Mouse (Mus musculus): ENCODE measurements around the gene Aqr. TPM values are rescaled to one million over a fixed set of nuclear protein-coding genes. Genes with fewer than 3 reads are reported as not detected.
"Not testable (repeated sequence)": the region's sequence is repeated elsewhere in the genome, so short reads cannot be mapped to it uniquely, and the experiment has no call there.

Gene Aqr
- polyA plus RNA-seq (2015; fragmentation: Nextera tagmentation; extraction: Ambion mirVana) = 45.1 and 50.1 TPM in 2 replicates

DNA sequence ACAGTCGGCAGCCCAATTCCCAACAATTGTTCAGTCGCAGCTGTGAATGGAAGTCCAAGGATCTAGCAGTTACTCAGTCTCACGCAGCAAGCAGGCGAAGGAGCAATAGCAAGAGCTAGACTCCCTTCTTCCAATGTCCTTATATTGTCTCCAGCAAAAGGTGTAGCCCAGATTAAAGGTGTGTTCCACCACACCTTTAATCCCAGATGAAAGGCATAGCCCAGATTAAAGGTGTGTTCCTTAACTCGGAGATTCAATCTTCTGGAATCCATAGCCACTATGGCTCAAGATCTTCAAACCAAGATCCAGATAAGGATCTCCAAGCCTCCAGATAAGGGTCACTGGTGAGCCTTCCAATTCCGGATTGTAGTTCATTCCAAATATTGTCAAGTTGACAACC lies at the start of gene Aqr:
Gene Aqr (minus strand): TSS at position 101 of the 400 bp plus-strand sequence.
- not testable (repeated sequence) for H3K9ac ChIP-seq; H3K27ac ChIP-seq; ATAC-seq (ENCODE audit: low FRiP score, low read depth); H3K4me2 ChIP-seq (replicated peaks); H3K4me3 ChIP-seq; H3K27me3 ChIP-seq; H3K4me1 ChIP-seq; H3K36me3 ChIP-seq; H3K9me3 ChIP-seq
- WGBS = 82% methylated on average over 1 of the region's 6 CpGs

DNA sequence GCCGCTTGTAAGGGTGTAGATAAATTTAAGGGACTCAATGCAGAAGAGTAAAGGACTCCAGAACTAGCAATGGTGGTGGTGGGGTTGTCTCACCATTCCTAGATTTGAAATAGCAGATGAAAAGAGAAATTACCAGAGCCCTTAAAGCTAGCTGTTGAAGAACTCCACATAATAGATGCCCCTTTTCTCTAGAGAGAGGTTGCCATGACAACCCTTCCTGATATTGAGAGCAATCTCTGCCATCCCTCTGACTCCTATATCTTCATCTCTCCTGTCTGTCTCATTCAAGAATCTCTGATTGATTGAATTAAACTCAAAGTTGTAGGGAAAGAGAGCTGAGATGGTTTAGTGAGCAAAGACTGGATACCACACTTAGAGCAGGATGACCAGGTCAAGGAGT lies 49.7 kb upstream of the Aqr start:
- no peaks in the 10 kb centered on the region for H3K36me3 ChIP-seq
- no peaks in the 10 kb centered on the region for H3K9me3 ChIP-seq
- ATAC-seq (ENCODE audit: low FRiP score, low read depth) = no peak
- peaks cover 2% of the 10 kb centered on the region; the same call in 1 of the 2 replicates for H3K4me1 ChIP-seq
- no peak overlapping the region for H3K27ac ChIP-seq
- peaks cover 13% of the 10 kb centered on the region; the same call in 1 of the 2 replicates for H3K27me3 ChIP-seq
- H3K4me2 ChIP-seq (replicated peaks) = no peak overlapping the region
- WGBS = 95% methylated on average over 1 of the region's 1 CpGs
- H3K9ac ChIP-seq = no peak overlapping the region
- no peak overlapping the region for H3K4me3 ChIP-seq

DNA sequence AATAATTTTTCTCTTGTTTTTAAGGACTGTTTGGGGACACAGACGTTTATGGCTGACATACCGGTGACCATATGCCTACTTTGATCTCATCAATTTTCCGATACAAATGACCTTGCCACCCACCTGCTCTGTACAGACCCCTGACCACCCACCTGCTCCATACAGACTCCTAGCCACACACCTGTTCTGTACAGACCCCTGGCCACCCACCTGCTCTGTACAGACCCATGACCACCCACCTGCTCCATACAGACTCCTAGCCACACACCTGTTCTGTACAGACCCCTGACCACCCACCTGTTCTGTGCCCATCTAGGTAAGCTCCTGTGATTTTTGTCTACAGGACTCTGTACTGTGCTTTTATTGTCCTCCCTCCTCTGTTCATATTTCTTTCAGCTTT lies 48.8 kb upstream of the Aqr start:
- H3K27me3 ChIP-seq = peaks cover 13% of the 10 kb centered on the region; the same call in 1 of the 2 replicates
- H3K9me3 ChIP-seq = no peaks in the 10 kb centered on the region
- H3K36me3 ChIP-seq = no peaks in the 10 kb centered on the region
- 70% methylated on average over 3 of the region's 3 CpGs for WGBS
- H3K9ac ChIP-seq = no peak overlapping the region
- no peak overlapping the region for H3K4me2 ChIP-seq (replicated peaks)
- ATAC-seq (ENCODE audit: low FRiP score, low read depth) = no peak
- peaks cover 7% of the 10 kb centered on the region for H3K4me1 ChIP-seq
- no peak overlapping the region for H3K27ac ChIP-seq
- no peak overlapping the region for H3K4me3 ChIP-seq

DNA sequence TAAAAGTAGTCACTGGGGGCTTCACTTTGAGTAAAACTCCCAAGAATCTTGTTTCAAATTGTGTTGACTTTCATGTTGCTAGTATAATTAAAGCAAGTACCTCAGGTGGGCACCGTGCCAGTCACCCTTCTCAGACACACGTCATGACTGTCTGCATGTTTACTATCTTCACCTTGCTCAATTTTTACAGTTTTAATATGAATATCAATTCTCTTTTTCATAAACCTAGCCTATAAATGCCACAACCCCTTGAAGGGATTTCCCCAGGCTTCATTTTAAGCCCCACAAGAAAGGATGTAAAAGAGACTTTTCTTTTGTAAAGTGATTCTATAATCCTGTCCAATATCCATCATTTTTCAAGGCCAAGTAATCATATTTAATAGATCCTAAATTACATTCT lies 44.4 kb upstream of the Aqr start:
- Histone ChIP-seq H3K4me1 (peaks cover 7% of the 10 kb centered on the region), H3K9me3 (no peaks in the 10 kb centered on the region), H3K27ac (no peak overlapping the region), H3K4me3 (no peak overlapping the region), H3K27me3 (peaks cover 11% of the 10 kb centered on the region; the same call in 1 of the 2 replicates), H3K9ac (no peak overlapping the region), H3K36me3 (no peaks in the 10 kb centered on the region), H3K4me2 (replicated peaks) (no peak overlapping the region)
- ATAC-seq (ENCODE audit: low FRiP score, low read depth) = no peak
- 40% methylated on average over 2 of the region's 2 CpGs for WGBS

DNA sequence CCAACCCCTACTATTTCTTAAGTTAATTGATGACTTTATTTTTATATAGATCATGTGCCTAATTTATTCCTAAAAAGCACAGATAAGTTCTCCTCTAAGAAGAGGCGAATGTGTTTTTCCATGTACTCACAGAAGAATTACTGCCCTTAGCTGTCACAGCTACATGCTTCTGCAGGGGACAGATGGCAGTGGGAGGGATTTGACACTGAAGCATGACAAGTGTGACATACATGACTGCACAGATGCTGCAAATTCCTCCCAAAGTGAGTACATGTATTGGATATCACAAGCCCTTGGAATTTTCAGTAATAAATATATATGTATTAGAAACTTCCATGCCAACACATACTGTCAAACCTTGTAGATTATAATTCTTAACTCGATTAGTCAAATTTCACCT lies 41.8 kb upstream of the Aqr start:
- Histone ChIP-seq H3K9ac (no peak overlapping the region), H3K27ac (no peak overlapping the region), H3K4me2 (replicated peaks) (no peak overlapping the region), H3K4me3 (no peak overlapping the region), H3K27me3 (peaks cover 4% of the 10 kb centered on the region; the same call in 1 of the 2 replicates), H3K4me1 (peaks cover 7% of the 10 kb centered on the region), H3K36me3 (no peaks in the 10 kb centered on the region), H3K9me3 (no peaks in the 10 kb centered on the region)
- WGBS = 81% methylated on average over 2 of the region's 2 CpGs
- no peak for ATAC-seq (ENCODE audit: low FRiP score, low read depth)

DNA sequence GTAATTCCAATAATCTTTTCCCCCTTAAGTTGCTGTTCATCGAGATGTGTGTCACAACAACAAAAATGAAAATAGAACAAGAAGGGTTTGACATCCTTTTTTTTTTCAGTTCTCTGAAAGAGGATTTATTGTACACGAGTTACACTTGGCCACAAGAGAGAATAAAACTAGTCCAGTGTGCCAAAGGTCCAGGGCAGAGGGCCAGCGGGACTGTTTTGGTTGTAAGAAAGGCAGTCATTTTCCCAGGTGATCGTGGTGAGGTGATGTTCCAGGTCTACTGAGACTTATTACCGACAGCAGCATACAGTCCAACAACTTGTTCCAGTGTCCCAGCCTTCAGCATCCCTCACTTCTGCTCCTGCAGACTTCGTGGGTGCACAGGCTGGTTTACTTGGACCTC lies 18.2 kb upstream of the Aqr start:
- WGBS = 70% methylated on average over 6 of the region's 6 CpGs

DNA sequence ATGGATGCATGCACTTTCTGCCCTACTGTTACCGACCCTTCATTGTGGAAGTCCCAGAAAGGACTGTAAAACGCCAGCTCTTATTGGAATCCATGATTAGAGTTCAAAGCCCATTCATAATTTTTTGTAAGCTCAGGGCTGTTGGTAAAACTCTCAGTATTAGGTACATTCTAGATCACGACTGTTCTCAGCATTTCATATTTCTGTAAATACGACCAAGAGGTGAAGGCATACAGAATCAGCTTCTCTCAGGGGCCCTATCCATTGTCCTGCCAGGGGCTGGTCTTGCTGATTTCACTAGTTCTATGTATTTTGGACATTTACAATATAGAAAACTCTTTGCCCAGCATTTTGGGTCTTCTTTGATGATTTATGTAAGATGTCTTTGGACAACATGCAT lies 14.8 kb upstream of the Aqr start:
- Histone ChIP-seq H3K4me2 (replicated peaks) (peak overlapping the region; percentile 80), H3K36me3 (peaks cover 8% of the 10 kb centered on the region), H3K9ac (peak overlapping the region; percentile 94; the same call in 1 of the 2 replicates), H3K4me1 (peaks cover 10% of the 10 kb centered on the region), H3K9me3 (no peaks in the 10 kb centered on the region), H3K27me3 (no peaks in the 10 kb centered on the region), H3K27ac (no peak overlapping the region; the same call in 1 of the 2 replicates), H3K4me3 (peak overlapping the region; percentile 80)
- ATAC-seq (ENCODE audit: low FRiP score, low read depth) = no peak
- 39% methylated on average over 4 of the region's 4 CpGs for WGBS

More for the DNA sequence above, 18.2 kb upstream of the Aqr start:
- no peak overlapping the region for H3K27ac ChIP-seq
- no peaks in the 10 kb centered on the region for H3K9me3 ChIP-seq
- no peaks in the 10 kb centered on the region for H3K36me3 ChIP-seq
- ATAC-seq (ENCODE audit: low FRiP score, low read depth) = no peak
- no peak overlapping the region for H3K4me2 ChIP-seq (replicated peaks)
- H3K27me3 ChIP-seq = no peaks in the 10 kb centered on the region
- no peak overlapping the region for H3K9ac ChIP-seq
- peaks cover 5% of the 10 kb centered on the region for H3K4me1 ChIP-seq
- H3K4me3 ChIP-seq = no peak overlapping the region

DNA sequence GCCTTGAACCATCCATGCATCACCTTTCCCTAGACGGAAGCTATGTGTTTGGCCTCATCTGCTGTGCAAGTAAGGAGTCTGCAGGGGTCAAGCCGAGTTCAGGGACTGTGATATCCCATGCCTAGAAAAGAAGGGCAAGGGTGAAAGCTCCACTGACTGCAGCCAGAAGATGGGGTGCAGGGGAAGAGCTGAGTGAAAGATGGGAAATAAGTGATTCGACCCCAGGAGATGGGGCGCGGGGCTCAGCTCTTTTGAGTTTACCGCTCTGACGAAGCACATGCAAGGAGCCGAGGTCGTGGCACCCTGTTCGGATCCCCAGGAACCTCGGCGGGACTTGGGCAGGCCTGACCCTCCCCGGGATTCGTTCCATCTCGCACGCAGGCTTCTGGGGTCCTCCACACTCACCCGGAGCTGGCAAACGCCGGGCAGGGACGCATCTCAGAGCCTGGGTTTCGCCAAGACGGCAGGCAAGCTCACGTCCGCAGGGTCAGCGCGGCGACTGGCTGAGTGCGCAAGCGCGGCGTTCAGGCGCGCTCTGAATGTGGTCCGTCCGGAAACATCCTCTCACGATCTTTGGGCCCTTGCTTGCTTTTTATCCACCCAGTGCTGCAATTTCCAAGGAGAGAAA lies 14.2 kb upstream of the Aqr start, which contains the start of gene Zfp770:
Gene Zfp770 (minus strand): TSS at position 538 of the 628 bp plus-strand sequence.
- H3K4me3 ChIP-seq = peak within 1 kb of the TSS; percentile 80
- ATAC-seq (ENCODE audit: low FRiP score, low read depth) = peak; percentile 96
- H3K36me3 ChIP-seq = peaks cover 13% of the 10 kb centered on the region
- peak within 1 kb of the TSS; percentile 80 for H3K4me2 ChIP-seq (replicated peaks)
- peak within 1 kb of the TSS; percentile 94 for H3K9ac ChIP-seq
- no peaks in the 10 kb centered on the region for H3K9me3 ChIP-seq
- H3K4me1 ChIP-seq = peaks cover 10% of the 10 kb centered on the region
- WGBS = under 1% methylated on average over 36 of the region's 36 CpGs
- no peak within 1 kb of the TSS; the same call in 1 of the 2 replicates for H3K27ac ChIP-seq
- H3K27me3 ChIP-seq = no peaks in the 10 kb centered on the region

DNA sequence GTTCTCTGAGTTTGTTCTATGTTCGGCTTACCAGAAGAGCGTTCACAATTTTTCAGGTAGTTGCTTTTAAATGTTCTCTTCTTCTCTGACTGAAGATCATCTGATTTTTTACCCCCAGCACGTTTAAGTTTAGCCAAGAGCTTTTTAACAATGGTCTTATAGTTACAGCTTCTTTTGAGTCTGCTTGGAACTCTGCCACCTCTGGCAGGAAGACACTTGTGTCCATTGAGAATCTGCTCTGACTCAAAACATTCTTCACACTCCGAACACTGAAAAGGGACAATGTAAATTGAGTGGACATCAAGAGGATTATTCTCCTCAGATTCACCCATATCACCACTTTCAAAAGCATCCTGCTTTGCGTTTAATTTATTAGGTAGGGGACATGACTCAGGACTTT lies 9.6 kb upstream of the Aqr start:
- H3K36me3 ChIP-seq = peaks cover 25% of the 10 kb centered on the region
- no peak for ATAC-seq (ENCODE audit: low FRiP score, low read depth)
- peaks cover 10% of the 10 kb centered on the region for H3K4me1 ChIP-seq
- H3K27ac ChIP-seq = no peak overlapping the region
- H3K27me3 ChIP-seq = no peaks in the 10 kb centered on the region
- 95% methylated on average over 5 of the region's 5 CpGs for WGBS
- H3K9me3 ChIP-seq = no peaks in the 10 kb centered on the region
- no peak overlapping the region for H3K9ac ChIP-seq
- no peak overlapping the region for H3K4me3 ChIP-seq
- H3K4me2 ChIP-seq (replicated peaks) = no peak overlapping the region

DNA sequence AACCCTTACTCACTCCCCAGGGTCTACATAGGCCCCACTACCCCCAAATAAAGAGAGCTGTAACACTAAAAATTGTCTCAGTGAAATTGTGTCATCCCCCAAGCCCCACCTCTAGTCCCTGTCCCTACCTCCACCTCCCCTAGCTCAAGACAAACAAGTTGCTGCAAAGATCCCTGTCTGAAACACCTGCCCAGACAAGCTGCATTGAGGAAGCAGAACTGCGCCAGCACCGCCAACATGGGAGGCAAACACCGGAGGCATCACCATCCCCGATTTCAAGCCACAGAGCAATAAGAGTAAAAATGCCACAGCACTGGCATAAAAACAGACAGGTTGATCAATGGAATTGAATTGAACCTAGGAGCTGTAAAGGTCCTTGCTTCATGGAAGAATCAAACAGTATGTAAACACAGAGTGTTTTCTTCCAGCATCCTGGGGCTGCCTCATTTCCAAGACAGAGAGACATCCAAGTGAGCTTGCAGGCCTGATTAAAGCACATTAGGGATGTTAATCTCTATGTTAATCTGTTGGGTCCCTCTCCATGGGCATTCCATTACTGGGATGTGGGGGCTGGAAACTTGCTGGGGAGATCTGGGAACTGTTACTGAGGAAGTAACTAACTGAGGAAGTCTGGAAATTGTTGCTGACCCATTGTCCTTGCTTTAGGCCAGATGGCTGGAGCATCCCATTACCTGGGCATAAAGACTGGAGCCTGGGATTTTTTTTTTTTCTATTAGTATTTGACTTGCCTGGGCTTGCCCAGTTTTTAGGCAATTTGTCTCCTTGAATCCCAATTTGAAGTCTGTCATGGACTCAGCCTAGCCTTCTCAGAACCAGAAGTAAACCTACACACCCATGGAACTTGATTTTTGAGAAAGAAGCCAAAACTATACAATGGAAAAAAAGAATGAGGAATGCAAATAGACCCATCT lies 8.8 kb downstream of the Aqr start:
- H3K4me1 ChIP-seq = peaks cover 14% of the 10 kb centered on the region
- H3K4me3 ChIP-seq = no peak overlapping the region
- H3K36me3 ChIP-seq = no peaks in the 10 kb centered on the region
- H3K27ac ChIP-seq = no peak overlapping the region
- no peak overlapping the region for H3K9ac ChIP-seq
- 40% methylated on average over 4 of the region's 4 CpGs for WGBS
- ATAC-seq (ENCODE audit: low FRiP score, low read depth) = no peak
- H3K27me3 ChIP-seq = no peaks in the 10 kb centered on the region; the same call in 1 of the 2 replicates
- no peaks in the 10 kb centered on the region for H3K9me3 ChIP-seq
- no peak overlapping the region for H3K4me2 ChIP-seq (replicated peaks)

DNA sequence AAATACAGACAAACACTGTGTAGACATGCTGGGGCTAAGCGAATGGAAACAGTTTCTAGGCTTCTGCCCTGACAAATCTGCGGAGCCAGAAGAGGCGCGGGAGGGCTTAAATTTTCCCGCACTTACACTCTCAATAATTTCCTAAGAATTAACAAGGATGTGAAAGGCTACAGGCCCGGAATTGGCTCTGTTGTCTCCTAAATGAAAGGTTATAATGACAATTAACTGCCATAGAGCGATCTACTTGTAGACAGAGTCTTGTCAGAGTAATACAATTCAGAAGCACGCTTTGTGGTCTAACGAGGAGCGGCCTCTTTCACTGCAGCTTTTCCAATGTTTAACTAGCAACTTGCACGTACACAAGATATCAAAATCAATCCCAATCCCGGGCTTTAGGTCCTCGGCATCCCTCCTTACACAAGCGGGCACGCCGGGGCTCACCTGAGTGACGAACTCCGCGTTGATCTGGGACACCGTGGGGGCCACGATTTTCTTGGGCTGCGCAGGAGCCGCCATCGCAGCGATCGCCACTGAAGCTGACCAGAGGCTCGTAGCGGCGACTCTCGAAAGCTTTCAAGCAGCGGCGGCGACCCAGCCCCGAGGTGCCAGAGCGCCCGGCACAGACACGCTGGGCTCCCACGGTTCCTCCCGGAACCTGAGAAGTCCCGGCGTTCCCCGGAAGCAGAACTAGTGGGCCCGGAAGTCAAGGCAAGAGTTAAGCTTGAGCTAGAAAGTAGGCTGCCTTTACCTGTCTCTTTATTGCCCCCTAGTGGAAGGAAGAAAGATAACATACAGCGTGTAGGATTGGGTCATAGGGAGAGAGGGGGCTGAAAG lies 12.0 kb downstream of the Aqr start:
- peak; percentile 94 for ATAC-seq (ENCODE audit: low FRiP score, low read depth)
- Histone ChIP-seq H3K27me3 (no peaks in the 10 kb centered on the region; the same call in 1 of the 2 replicates), H3K9ac (peak overlapping the region; percentile 85), H3K4me1 (peaks cover 14% of the 10 kb centered on the region), H3K4me2 (replicated peaks) (peak overlapping the region; percentile 91), H3K27ac (no peak overlapping the region), H3K9me3 (no peaks in the 10 kb centered on the region), H3K36me3 (peaks cover 17% of the 10 kb centered on the region), H3K4me3 (peak overlapping the region; percentile 80)
- under 1% methylated on average over 44 of the region's 44 CpGs for WGBS

Data from limb, embryonic 13.5 days (tissue).